Mouse (Mus musculus) left cerebral cortex, postnatal 36 days (tissue): ENCODE measurements around the gene Triobp. TPM values are rescaled to one million over a fixed set of nuclear protein-coding genes. Genes with fewer than 3 reads are reported as not detected.
A peak's percentile ranks its signal among the peaks of the same experiment; 100 is the strongest.

Source experiments
- DNase-seq, 2 experiments: peaks; one replicate each; pipeline ENCODE4 v3.0.0; 2021 to 2022; ENCODE audit warnings: low spot score in 2 of 2, mixed read lengths in 1 of 2
- intact Hi-C: fragments of 180-260 bp; cut with DNase I; formaldehyde crosslinking; loops from one replicate; pipeline ENCODE4 v1.15.1; 2025
- total RNA-seq, 2 experiments: library from RNA; stranded (reverse); gene quantifications; 2 replicates each; pipeline ENCODE4 v1.2.3; 2021

Gene Triobp
- total RNA-seq = 10 to 100 TPM; 14.3 to 19.5 TPM

DNA sequence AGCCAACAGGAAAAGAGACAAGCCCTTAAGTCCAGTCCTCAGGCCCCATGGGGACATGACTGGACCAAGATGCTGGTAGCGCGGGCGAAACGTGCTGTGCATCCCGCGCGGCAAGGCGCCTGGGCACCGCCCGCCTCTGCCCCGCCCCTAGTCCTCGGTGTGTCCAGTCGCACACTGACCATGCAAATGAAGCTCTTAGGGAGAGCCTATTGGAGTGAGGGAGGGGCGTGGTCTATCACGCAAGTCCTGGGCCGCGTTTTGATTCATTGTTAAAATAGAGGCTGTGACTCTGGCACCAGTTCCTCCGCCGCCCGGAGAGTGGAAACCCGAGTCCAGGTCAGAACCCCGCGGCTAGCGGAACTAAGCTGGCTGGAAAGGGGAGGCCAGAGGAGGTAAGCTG lies at the start of gene Triobp:
TSS of gene Triobp (plus strand) at position 68 of the 400 bp plus-strand sequence.
- intact Hi-C loops = no loop called here
- peak; percentile 79 for DNase-seq

DNA sequence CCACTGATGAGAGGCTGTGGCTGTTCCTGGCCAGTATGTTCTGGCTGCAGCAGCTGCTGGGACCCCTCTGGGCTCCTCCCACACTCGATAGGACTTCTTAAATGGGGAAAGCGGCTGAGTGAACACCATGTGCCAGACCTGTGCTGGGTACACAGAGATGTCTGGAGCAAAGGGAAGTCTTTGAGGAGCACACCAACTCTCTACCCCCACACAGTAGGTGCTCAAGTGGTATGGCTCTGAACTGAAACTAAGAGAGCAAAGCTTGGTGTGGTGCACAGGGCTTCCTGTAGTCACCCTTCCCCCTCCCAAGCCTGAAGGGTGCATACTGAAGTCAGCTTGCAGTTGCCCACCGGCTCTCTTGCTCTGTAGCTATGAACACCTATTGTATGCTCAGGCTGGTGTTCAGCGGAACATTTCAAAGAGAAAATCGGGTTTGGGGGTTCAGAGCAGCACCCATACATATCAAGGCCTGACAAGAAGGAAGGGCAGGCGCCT lies 49.0 kb upstream of the Triobp start:
- DNase-seq = no peak
- intact Hi-C loops = no loop called here

DNA sequence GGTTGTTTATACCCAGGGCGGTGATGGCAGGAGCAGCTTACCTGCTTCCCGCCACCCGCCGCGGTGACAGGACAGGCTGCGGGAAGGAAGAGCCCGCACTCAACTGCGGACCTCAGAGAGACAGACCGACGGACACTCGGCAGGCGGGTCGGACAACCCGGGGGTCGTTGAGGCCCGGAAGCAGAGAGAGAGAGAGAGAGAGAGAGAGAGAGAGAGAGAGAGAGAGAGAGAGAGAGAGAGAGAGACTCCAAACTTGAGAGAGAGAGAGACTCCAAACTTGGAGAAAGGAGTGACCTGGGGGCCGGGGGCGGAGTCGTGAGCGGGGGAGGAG lies 48.1 kb upstream of the Triobp start, which contains the start of gene Gm49510:
TSS of gene Gm49510 (plus strand) at position 259 of the 331 bp plus-strand sequence.
- no peak for DNase-seq
- intact Hi-C loops = no loop called here

DNA sequence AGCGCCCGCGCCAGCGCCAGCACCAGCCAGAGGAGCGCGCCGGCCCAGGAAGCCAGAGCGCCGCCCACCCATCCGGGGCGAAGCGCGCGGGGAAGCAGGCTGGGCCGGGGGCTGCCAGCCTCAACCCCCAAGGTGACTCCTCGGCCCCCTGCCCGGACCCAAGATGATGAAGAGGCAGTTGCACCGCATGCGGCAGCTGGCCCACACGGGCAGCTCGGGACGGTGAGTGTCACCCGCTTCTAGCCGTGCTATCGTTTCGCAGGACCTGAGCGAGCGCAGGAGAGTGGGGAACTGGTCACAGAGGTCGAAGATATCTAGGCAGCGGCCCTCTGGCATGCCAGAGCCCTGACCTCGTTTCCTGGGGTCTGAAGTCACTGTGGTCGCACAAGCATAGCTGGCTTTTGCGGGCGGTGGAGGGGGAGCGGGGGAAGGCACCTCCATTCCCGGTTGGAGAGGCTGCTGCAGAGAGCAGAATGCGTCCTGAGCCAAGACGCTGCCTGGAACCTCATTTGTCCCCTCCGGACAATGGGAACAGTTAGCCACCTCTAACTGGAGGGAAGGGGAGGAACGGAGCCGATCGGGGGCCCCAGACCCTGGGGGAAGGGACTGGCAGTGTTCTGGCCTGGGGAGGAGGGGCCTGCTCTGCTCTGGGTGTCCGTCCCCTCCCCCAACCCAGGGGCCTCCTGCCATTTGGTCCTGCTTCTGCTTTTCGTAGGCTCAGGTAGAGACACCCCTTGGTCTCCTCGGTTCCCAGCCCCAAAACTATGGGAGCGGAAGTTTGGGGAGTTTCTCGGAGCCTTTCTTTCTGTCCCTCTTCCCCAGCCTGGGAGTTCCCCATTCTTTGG lies 47.6 kb upstream of the Triobp start, which contains the start of gene Sh3bp1:
TSS of gene Sh3bp1 (plus strand) at position 29 of the 845 bp plus-strand sequence.
- DNase-seq = peak; percentile 56 to 77
- intact Hi-C loops = no loop called here

DNA sequence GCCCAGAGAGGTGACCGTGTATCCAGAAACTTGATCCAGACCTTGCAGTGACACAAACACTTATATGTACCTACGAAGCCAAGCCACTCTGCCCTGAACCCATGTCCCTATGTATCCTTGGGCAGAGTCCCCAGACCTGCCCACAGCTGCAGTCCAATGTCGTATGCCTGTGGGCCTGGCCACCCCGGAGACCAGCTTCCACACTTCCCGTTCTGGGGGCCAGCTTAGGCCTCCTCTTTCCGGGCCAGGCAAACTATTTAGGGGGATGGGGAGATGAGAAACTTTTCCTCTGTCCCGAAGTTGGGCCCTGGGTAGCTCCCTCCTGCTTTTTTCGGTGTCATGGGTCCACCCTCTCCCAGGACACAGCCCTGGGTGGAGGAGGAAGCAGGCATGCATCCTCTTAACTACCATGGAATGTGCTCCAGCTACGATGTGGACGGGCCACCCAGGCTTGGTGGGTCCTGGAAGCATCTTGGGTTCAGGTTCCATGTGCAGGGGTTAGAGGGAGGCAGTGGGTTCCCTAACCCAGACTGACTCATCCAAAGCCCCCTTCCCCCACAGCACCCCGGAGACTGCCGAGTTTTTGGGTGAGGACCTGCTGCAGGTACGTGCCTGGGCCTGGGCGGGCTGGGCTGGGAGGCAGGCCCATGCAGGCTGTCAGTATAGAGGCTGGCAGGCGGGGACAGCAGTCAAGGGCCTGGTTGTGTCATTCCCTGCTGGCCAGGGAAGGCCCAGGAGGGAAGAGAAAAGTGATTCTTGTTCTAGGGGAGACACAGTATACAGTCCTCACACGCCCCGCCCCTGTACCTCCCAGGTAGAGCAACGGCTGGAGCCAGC lies 46.7 kb upstream of the Triobp start:
- intact Hi-C loops = no loop called here

DNA sequence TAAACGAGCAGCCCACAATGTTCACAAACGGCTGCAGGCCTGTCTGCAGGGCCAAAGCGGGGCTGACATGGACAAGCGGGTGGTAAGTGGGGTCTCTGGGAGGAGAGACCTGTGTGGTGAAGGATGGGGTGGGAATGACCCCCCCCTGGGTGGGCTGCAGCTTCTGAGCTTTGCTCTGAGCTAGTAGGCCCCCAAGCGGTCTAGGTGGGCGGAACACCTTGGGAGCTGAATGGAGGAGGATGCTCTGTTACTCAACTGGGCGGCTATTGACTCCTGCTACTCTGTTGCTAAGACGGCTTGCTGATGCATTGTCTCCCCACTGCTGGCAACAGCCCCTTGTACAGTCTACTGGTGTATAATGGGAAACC lies 46.1 kb upstream of the Triobp start:
- DNase-seq = no peak
- intact Hi-C loops = no loop called here

More for the DNA sequence above, 46.7 kb upstream of the Triobp start:
- DNase-seq = no peak

DNA sequence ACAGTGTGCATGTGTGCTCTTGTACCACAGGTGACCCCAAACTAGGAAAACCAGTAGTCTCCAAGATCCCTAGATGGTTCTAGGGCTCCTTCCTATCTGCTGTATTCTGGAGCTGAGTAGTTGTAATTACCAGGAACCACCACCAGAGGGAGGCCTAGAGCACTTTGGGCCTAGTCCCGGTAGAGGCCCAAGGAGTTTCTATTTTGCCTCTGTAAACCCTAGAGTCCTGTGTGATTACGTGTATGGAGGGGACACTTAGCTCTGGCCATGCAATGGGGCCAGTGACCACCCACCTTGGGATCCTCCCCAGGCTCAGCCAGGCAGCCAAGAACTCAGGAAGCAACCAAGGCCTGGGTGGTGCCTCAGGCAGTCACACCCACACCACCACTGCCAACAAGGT lies 44.3 kb upstream of the Triobp start:
- peak; percentile 62 to 75 for DNase-seq
- intact Hi-C loops = no loop called here

DNA sequence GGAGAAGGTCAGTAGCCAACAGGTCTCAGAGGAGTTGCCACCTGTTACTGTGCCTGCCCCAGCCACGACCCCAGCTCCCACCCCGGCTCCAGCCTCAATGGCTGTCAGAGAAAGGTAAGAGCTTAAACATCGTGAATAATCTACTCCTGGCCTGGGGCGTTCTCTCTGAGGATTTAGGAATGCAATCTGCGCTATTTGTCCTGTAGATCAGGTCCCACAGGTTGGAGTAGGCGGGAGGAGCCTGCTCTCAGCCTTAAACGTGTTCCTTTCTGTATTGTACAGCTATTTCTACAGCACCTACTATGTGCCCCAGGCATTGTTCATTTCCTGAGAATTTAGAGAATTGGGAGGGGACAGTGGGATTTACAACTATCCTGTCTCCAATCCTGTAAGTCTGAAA lies 39.1 kb upstream of the Triobp start:
- no peak for DNase-seq
- intact Hi-C loops = no loop called here

DNA sequence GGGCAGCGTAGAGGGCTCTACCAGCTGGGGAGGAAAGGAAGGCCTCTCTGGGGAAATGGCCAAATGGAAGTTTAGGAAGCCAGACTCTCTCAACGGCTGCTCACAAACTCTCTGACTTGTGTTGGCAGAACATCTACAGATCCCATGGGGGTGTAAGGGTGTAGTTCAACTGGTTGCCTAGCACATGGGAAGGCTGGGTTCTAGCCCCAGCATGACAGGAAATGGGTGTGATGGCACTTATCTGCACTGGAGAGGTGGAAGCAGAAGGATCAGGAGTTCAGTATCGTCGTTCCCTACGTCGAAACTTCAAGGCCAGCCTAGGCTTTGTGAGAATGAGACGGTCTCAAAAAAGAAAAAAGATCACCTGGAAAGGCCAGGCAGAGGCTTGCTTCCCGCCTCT lies 38.5 kb upstream of the Triobp start:
- intact Hi-C loops = no loop called here

DNA sequence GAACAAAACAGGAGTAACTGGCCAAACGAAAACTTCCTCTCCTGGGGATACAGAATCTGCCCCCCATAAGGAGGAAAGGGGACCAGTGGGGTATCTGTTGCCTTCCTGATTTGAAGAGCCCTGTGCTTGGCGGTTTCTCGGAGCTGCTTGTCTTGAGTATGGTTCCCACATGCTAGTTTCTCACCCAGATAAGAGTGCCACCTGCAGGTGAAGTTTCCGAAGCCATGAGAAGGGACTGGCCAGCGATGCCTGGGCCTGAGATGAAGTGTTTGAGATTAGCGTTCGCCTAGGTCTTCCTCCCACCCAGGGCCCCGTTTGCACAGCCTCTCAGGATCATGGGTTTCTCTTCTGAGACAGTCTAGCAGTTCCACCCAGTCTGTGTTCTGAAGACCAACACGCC lies 35.5 kb upstream of the Triobp start:
- intact Hi-C loops = no loop called here
- DNase-seq = peak in 1 of 2 experiments; percentile 36

More for the DNA sequence above, 38.5 kb upstream of the Triobp start:
- no peak for DNase-seq

DNA sequence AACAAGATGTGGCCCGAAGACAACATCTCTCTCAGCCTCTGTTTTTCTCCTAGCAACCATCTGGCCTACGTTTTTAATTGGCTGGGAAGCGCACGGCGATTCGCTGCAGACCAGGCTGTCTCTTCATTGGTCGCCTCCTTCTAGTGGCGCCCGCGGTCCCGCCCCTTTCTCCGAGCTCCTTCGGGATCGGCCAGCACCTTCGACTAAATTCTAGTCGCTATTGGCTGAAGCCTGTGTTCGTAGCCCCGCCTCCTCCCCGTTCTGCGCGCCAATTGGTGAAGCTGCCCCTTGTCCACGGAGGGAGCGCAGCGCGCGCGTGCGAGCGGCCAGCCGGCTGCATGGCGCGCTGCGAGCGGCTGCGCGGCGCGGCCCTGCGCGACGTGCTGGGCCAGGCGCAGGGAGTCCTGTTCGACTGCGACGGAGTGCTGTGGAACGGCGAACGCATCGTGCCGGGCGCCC lies 33.9 kb upstream of the Triobp start, which contains the start of gene Pdxp:
TSS of gene Pdxp (plus strand) at position 288 of the 459 bp plus-strand sequence.
- DNase-seq = peak; percentile 95 to 96
- intact Hi-C loops = loop anchor here (2.0 kb wide), 2 partner anchors 17 to 157 kb away; no protein-coding TSS in a partner anchor

DNA sequence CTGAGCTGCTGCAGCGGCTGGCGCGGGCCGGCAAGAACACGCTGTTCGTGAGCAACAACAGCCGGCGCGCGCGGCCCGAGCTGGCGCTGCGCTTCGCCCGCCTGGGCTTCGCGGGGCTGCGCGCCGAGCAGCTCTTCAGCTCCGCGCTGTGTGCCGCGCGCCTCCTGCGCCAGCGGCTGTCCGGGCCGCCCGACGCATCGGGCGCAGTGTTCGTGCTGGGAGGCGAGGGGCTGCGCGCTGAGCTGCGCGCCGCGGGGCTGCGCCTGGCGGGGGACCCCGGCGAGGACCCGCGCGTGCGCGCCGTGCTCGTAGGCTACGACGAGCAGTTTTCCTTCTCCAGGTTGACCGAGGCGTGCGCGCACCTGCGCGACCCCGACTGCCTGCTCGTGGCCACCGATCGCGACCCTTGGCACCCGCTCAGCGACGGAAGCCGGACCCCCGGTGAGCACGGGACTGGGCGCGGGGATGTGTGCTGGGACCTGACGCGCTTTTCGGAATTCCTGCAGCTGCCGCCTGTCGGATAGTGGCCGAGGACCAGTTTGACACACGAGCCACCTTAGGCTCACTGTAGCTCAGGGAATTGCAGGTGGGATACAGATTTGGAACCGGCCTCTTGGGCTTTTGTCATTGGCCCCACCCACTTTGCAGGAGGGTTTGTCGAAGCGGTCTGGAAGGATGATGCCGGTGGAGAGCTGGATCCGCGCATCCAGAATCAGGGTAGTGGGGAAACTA lies 33.3 kb upstream of the Triobp start:
- peak in 1 of 2 experiments; percentile 63 for DNase-seq
- intact Hi-C loops = loop anchor here (2.0 kb wide), 2 partner anchors 17 to 157 kb away; no protein-coding TSS in a partner anchor

DNA sequence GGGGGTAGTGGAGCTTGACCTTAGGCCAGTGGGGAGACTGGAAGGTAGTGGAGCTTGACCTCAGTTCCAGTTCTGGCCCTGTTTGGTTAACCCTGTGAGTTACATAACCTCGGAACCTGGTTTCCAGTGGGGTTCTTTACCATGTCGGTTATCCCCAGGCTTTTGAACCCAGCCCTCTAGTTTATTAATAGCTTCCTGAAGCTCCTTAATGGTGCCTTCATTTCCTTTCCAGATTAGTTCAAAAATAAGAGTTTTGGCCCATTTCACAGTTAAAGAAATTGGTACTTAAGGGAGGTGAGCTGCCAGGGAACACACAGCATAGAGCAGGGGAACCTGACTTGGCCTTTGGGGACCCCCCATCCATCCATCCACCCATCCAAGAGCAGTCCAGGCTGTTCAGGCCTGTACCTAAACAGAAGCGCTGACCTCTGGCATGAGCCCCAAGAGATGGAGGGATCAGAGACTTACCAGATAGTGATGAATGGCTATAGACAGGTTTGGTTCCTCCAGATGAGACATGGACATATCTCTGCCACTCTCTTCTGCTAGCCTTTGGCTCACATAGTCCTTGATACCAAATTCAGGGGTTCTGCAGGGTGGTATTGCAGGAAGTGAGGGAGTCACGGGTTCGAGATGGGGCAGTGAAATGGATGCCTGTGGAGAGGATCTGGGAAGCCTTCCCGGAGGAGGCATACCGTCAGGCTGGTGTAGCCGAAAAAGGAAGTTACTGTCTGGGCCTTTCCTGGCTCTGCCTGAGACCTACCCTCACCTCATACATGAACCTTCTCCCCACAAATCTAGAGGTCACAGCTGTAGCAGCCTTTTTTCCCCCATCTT lies 32.5 kb upstream of the Triobp start:
- no peak for DNase-seq
- intact Hi-C loops = loop anchor here (2.0 kb wide), 2 partner anchors 16 to 156 kb away; no protein-coding TSS in a partner anchor

DNA sequence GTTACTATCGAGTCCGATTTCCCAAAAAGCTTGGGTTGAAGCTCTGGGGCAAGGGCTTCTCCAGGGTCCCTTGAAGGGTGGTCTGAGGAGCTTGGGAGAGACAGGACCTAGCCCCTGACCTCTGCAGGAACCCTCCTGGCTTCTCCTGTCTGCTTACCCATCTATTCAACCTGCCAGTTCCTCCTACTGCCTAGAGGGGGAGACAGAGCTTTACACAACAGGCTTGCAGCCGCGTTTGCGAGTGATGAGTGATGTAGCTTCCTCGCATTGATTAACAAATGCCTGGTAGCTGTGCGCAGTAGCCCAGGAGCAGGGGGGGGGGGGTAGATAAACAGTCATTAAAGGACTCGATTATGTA lies 31.9 kb upstream of the Triobp start:
- intact Hi-C loops = loop anchor here (2.0 kb wide), 2 partner anchors 15 to 155 kb away; no protein-coding TSS in a partner anchor
- DNase-seq = peak; percentile 55 to 67

DNA sequence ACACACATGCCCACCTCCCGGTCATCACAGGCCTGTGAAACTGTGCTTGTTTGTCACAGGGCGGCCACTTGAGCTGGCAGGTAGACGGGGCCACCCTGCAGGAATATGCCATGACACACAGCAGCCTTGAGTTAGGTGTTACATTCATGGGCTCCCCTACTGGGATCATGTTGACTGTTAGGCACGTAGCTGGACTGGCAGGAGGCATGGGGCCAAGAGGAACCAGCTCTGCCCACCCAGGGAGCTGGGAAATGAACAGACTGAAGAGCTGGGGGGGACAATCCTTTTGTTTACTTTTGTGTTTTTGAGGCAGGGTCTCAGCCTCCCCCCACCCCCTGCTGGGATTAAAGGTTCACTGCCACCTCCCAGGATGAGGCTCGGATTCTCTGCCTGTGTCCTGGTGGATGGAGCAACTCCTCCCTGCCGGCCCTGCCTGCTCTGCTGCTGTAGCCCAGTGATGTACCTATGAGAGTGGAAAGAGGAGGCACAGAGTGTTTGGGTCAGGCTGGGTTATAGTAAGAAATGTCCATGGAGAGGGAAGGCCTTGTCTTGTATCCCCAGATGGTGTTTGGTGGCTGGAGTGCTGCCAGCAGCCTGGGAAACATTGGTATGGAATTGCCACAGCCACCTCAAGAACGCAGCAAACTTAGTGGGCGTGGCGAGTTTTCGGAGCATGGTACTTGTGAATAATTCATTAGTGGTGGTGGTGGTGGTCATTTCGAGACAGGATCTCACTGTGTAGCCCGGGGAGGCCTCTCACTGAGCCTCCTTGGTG lies 31.3 kb upstream of the Triobp start:
- intact Hi-C loops = no loop called here
- peak; percentile 43 to 48 for DNase-seq

DNA sequence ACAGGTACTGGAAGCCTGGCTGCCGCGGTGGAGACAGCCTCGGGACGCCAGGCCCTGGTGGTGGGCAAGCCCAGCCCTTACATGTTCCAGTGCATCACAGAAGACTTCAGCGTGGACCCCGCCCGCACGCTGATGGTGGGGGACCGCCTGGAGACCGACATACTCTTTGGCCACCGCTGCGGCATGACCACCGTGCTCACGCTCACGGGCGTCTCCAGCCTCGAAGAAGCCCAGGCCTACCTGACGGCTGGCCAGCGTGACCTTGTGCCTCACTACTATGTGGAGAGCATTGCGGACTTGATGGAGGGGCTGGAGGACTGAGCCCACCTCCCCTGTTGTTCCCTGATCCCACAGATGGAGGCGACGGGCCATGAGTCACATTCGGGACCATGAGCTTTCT lies 29.4 kb upstream of the Triobp start:
- no peak for DNase-seq
- intact Hi-C loops = no loop called here

DNA sequence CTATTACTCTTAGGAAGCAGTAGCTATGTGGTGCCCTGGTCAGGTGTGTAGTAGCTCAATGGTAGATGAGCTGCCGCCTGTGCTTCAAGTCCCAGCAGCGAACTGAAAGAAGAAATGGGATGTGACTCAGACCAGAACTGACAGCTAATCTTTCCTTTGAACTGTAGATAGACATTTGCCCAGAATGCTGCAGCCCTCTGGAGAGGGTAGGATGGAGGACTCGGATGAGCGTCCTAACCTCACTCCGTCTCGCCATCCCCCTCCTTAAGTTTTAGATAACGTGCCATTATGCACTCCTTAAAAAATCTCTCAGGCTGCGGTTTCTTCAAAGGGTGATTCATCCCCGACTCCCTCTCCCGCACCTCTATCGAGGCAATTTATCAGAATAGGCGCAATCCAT lies 27.6 kb upstream of the Triobp start:
- intact Hi-C loops = no loop called here
- no peak for DNase-seq

DNA sequence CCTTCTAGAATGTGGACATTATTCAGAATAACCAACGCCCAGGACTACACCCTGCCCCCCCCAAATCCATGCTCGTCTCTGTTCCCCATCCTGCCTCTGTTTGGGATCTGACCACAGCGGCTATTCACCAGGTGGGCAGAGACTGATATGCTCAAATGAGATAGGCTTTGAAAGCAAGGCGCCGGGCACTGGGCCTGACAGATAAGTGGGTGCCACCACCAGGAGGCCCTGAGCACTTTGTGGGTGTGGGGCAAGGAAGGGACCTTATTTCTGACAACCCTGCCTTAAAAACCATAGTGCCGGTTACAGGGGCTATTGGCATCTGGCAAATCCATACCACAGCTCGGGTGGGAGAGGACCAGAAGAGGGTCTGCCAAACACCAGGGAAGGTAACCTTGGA lies 24.8 kb upstream of the Triobp start:
- intact Hi-C loops = no loop called here

More for the DNA sequence above, 24.8 kb upstream of the Triobp start:
- DNase-seq = no peak
